Mouse (Mus musculus) cortical plate, adult 2 months (tissue): ENCODE results near the gene Sema4c.

Experiments used
- CTCF ChIP-seq: fragments of 200-500 bp; IDR thresholded peaks from 2 replicates; pipeline ENCODE4 v1.5.1; 2011; ENCODE audit warnings: mild to moderate bottlenecking, control low read depth, low read length; ENCODE audit not compliant: insufficient read depth; ENCODE audit errors: extremely low read depth
- POLR2A ChIP-seq: fragments of 200-500 bp; IDR thresholded peaks from 2 replicates; pipeline ENCODE4 v1.6.1; 2011; ENCODE audit warnings: mild to moderate bottlenecking, low read length, control low read depth; ENCODE audit not compliant: insufficient read depth; ENCODE audit errors: extremely low read depth

GRCm38 (mm10) chr1:36536397-36536728 lies 21.8 kb downstream of the Sema4c start:
- no peak for TF ChIP-seq CTCF
- no peak for TF ChIP-seq POLR2A
